Mouse (Mus musculus) Patski (cell line): Measurements from ENCODE around the gene Lrrc75a. TPM values are rescaled to one million over a fixed set of nuclear protein-coding genes. Genes with fewer than 3 reads are reported as not detected.

Experiments used
- ATAC-seq: fragments of 100-300 bp; one replicate; pipeline ENCODE4 v1.8.0; 2021
- CTCF ChIA-PET: fragments of 350-600 bp; sonication (Branson Sonifier 250); formaldehyde crosslinking; loops from one replicate; lab custom pipeline; 2022; ENCODE audit warnings: inconsistent platforms; lab: Charles Lee
- POLR2A ChIA-PET: fragments of 350-600 bp; sonication (Branson Sonifier 250); formaldehyde crosslinking; loops from one replicate; lab custom pipeline; 2022; ENCODE audit warnings: antibody characterized with exemption, inconsistent platforms; lab: Charles Lee
- DNase-seq: peaks from one replicate; pipeline ENCODE4 v3.0.0-alpha.2; 2011; ENCODE audit warnings: low read depth, low spot score
- H3K27me3 ChIP-seq: fragments of 371-371 bp; one replicate; pipeline ENCODE4 v1.5.1; 2021
- CTCF ChIP-seq: fragments of 100-300 bp; IDR thresholded peaks from one replicate; pipeline ENCODE4 v1.5.1; 2021
- in situ Hi-C: fragments of 300-500 bp; cut with MboI; formaldehyde crosslinking; loops from 3 replicates; pipeline ENCODE4 v1.11.1; 2018; ENCODE audit warnings: low pct_unique_long_range_greater_than_20kb, mixed read lengths
- polyA plus RNA-seq: library from polyadenylated mRNA; unstranded; gene quantifications from one replicate; pipeline ENCODE4 v1.2.3, GENCODE M21; 2021

The Lrrc75a gene
- polyA plus RNA-seq, 1 experiment from 2014 or later, result 6.2 TPM

DNA sequence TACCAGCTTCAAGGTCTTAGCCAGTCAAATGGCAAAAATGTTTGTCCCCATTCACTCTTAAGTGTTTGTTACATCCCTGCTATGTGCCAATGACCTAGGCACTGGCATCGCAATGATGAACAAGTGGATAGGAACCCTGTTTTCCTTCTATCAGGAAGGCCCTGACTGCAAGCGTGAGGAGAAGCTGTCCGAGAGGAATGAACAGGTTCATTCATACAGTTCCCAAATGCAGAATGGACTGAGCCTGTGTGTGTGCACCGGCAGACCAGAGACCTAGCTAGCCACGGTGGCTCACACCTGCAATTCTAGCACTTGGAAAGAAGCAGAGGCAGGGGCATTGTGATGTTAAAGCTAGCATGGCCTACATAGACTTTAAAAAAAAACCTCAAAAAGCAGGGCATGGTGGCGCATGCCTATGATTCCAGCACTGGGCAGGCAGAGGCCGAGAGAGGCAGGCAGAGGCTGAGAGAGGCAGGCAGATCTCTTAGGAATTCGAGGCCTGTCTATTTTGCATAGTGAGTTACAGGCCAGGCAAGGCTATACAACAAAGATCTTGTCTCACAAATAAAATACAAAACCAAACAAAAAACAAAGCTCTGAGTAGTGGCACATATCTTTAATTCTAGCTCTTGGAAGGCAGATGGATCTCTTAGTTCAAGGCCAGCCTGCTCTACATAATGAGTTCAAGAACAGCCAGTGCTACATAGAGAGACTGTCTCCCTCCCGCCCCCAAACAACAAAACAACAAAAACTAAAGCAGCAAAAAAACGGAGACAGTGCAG is 41.0 kb downstream of the Lrrc75a start:
- CTCF ChIA-PET, result interaction anchor here (1.3 to 2.3 kb wide), 4 partner anchors 12 to 85 kb away, joined by 3 to 7 read pairs (median 4); no protein-coding TSS in a partner anchor
- in situ Hi-C loops, result no loop called here

DNA sequence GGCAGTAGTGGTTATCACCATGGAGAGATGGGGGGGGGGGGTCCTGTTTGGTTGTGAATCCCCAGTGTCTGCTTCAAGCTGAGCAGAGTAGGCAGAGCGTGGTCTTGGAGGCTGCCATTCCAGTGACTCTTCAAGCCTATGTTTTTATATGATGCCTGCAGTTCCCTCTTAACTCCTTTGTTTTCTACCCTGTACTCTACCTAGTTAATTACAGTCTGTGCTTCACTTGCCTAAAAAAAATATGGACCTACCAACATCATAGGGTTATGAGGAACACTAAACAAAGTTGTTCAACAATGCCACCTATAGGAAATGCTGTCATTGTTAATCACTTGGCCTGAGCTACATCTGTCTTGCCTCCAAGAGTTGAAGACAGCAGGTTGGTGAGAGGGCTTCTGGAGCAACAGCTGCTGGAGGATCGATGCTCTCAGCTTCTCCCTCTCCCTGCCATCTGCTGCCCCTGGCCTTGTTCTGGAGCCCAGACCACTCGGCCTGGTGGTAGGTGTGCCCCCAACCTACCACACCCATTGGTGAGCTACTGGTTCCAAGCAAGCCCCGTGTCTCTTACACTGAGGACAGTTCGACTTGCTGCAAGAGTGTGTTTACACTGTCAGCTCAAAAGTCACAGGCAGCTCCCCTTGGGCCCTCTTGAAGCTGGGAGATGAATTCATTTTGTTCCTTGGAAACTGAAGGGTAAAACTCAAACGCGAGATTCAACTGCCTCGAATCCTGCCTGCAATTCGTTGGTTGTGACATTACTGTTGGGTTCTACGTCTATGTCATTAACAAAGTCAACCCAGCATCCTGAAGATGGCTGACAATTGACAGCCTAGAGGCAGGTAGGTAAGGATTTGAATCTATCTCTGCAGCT is 41.8 kb downstream of the Lrrc75a start:
- CTCF ChIA-PET, result interaction anchor here (1.3 to 2.3 kb wide), 4 partner anchors 13 to 86 kb away, joined by 3 to 7 read pairs (median 4); no protein-coding TSS in a partner anchor
- in situ Hi-C loops, result no loop called here

More for the DNA sequence above, 41.0 kb downstream of the Lrrc75a start:
- ATAC-seq (no peak), DNase-seq (no peak)
- no peak for TF ChIP-seq CTCF
- H3K27me3 ChIP-seq, result no peaks in the 10 kb centered on the region
- POLR2A ChIA-PET, result interaction anchor here (1.1 kb wide), 1 partner anchor 10 kb away, joined by 3 read pairs; no protein-coding TSS in a partner anchor

DNA sequence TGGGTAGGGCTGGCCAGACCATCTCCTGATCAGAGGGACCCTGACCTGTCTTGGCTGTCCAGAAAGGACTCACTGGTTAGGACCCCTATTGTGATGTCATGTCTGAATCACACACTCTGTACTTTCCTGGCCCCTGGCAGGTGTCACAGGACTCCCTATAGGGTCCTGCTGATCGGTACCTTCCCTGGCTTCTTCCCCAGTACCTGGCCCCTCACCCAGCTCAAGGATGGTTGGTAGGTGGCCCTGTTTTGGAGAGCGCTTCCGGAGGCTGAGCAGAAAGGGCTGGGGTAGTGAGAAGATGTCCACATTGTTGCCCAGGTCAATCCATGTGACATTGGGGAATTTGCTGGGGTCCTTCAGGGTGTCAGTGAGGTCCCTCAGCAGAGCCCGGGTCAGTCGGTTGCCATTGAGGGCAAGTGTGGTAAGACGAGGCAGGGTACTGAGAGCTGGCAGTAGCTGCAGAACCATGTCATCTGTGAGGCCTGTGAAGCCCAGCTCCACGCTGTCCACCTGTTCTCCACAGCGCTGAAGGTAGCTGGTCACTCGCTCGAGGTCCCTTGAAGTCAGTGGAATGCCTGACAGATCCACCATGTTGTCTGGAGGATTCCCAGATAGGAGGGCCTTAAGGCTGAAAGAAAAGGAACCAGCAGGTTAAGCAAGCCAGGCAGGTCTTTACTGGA is 42.6 kb downstream of the Lrrc75a start:
- ChIA-PET CTCF (interaction anchor here (2.3 kb wide), 1 partner anchor 45 kb away, joined by 6 read pairs; no protein-coding TSS in a partner anchor), POLR2A (interaction anchor here (1.1 kb wide), 1 partner anchor 8 kb away, joined by 3 read pairs; no protein-coding TSS in a partner anchor)
- in situ Hi-C loops, result no loop called here
- no peak for DNase-seq
- ATAC-seq, result no peak
- TF ChIP-seq CTCF, result no peak
- H3K27me3 ChIP-seq, result no peaks in the 10 kb centered on the region

More for the DNA sequence above, 41.8 kb downstream of the Lrrc75a start:
- POLR2A ChIA-PET, result interaction anchor here (1.1 kb wide), 1 partner anchor 9 kb away, joined by 3 read pairs; no protein-coding TSS in a partner anchor
- no peak for TF ChIP-seq CTCF
- H3K27me3 ChIP-seq, result no peaks in the 10 kb centered on the region
- DNase-seq (no peak), ATAC-seq (no peak)

DNA sequence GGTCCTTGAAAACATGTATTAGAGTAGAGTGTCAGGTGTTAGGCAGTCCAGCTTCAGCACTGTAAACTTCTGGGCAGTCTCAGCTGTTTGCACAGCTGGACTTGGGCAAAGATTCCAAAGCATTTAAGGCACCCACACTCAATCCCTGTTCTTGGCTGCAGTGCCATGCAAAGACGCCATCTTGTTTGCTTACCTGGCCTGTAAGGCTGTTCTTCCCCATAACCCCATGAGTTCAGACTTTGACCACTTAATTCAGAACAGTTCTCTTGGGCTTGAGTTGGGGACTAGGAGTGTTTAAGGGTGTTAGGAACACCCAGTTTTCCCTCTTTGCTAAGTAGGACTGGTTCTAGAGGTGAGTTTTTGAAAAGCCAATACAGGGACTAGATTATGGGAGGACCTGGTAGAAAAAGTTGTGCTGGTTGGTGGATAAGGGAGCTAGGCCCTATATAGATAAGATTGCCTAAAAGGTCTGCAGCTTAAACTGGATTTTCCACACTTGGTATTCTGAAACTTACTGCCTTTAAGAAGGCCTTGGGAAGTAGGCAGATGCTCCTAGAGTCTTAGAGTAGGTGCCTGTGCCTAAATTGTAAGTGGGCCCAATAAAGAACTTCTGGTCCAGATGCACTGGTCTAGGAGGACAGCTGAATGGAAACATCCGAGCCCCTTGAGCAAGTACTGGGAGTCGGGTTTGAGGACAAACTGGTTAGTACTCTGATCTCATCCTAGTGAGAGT is 43.3 kb downstream of the Lrrc75a start:
- DNase-seq (no peak), ATAC-seq (no peak)
- ChIA-PET CTCF (interaction anchor here (1.0 to 2.7 kb wide), 4 partner anchors 9 to 45 kb away, joined by 4 to 11 read pairs (median 5); no protein-coding TSS in a partner anchor), POLR2A (interaction anchor here (2.1 kb wide), 1 partner anchor 9 kb away, joined by 6 read pairs; no protein-coding TSS in a partner anchor)
- in situ Hi-C loops, result no loop called here
- H3K27me3 ChIP-seq, result no peaks in the 10 kb centered on the region
- TF ChIP-seq CTCF, result no peak

DNA sequence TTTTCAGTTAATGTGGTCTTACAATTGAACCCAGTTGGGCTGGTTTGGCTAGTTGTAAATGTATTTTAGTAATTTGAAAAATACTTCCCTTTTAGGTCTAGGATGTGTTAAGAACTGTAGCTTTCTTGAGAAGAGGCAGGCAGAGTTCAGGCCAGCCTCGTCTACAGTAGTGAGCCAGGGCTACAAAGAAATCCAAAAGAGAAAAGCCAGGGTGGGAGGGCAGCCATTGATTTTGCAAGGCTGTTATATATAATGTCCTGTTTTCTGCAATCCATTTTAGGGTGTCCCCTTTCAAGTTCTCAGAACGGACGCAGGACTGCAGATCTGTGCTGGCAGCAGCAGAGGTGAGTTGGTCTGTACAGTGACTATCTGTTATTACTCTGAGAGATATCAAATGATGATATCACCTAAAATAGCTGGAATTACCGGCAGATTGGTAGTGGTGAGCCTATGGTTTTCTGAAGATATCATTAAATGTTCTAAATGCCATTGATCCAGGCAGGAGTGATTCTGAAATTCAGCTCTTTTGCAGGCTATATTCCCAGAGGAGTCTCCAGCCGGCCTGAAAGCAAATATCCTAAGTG is 44.1 kb downstream of the Lrrc75a start:
- POLR2A ChIA-PET, result interaction anchor here (1.2 to 2.1 kb wide), 2 partner anchors 10 to 71 kb away, joined by 4 to 6 read pairs; no protein-coding TSS in a partner anchor

DNA sequence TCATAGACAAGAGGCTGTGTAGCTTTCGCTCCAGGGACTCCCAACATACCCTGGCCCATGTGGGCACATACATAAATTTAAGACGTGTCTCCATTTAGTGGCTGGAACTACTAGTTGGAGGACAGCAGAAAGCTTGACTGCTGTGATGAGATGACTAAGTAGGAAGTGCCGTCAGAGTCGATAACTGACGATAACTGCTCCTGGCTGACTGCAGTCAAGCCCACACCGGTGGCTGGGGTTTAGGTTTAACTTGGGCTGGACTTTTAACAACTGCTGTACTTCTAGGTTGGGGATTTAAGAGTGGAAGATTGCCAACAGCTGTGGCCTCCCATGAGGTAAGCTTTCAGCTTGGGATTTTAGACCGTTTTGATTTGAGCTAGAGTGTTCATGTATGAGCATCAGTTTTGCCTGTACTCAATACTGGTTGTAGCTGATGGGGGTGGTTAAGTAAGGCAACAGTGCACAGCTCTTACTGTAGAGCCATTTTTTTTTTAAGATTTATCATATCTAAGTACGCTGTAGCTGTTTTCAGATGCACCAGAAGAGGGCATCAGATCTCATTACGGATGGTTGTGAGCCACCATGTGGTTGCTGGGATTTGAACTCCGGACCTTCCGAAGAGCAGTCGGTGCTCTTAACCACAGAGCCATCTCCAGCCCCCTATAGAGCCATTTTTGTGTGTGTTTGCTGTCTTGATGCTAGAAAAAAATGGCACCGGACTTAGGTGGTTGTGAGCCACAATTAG is 44.8 kb downstream of the Lrrc75a start:
- no peak for TF ChIP-seq CTCF
- in situ Hi-C loops, result no loop called here
- ChIA-PET CTCF (interaction anchor here (0.8 to 4.1 kb wide), 5 partner anchors 10 to 90 kb away, joined by 4 to 19 read pairs (median 9); no protein-coding TSS in a partner anchor), POLR2A (interaction anchor here (0.5 to 2.1 kb wide), 9 partner anchors 11 to 216 kb away, joined by 3 to 15 read pairs (median 3); partner anchors contain the start of genes Ncor1, Trim16 and Ubb)
- DNase-seq (no peak), ATAC-seq (peak; percentile 12)
- no peaks in the 10 kb centered on the region for H3K27me3 ChIP-seq

More for the DNA sequence above, 44.1 kb downstream of the Lrrc75a start:
- in situ Hi-C loops, result no loop called here
- CTCF ChIA-PET, result interaction anchor here (0.8 to 2.7 kb wide), 6 partner anchors 9 to 89 kb away, joined by 4 to 11 read pairs (median 4); no protein-coding TSS in a partner anchor
- TF ChIP-seq CTCF, result no peak
- H3K27me3 ChIP-seq, result no peaks in the 10 kb centered on the region
- DNase-seq (no peak), ATAC-seq (no peak)

DNA sequence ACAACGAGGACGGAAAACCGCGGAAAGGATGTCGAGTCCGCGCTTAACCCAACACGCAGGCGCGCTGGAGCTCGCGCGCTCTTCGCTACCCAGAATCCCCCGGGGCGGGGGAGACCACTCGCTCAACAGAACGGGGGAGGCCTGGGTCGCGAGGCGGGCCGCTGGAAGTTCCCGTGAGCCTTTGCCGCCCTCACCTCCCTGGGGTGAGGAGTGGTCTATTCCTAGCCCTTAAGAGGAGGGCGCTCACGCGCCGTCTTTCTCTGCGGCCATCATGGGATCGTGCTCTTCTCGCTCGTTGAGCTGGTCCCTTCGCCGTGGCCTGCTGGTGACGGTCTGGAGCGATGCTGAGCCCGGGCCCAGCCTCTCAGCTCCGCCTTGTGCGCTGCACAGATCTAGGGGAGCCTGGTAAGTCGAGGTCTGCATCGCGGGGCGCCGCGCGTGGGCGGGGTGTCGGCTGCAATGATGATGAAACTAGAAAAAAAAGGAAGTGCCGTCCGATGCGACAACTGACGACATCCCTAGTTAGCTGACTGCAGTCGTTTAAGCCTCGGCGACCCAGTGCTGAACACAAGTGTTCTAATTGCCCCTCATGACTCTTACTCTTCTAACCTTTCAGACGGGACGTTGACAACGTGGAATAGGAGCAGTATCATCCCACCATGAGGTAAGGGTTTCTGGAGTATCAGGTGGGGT is 45.6 kb downstream of the Lrrc75a start:
- in situ Hi-C loops, result no loop called here
- no peak for TF ChIP-seq CTCF
- peak; percentile 76 for DNase-seq
- POLR2A ChIA-PET, result interaction anchor here (0.5 to 2.1 kb wide), 7 partner anchors 11 to 146 kb away, joined by 3 to 15 read pairs (median 3); partner anchors contain the start of genes Ncor1 and Ubb
- CTCF ChIA-PET, result interaction anchor here (1.4 to 4.1 kb wide), 4 partner anchors 11 to 90 kb away, joined by 5 to 19 read pairs (median 10); no protein-coding TSS in a partner anchor
- no peaks in the 10 kb centered on the region for H3K27me3 ChIP-seq
- peak; percentile 82 for ATAC-seq
